Mouse (Mus musculus): ENCODE data around the gene Slc6a16.

Gene Slc6a16

GRCm38 (mm10) chr7:45313495-45313894, 72.6 kb downstream of the Slc6a16 start:
- DNase-seq, result no peak

- DNase-seq, result no peak
Observed at GRCm38 (mm10) chr7:45315182-45315701, 74.4 kb downstream of the Slc6a16 start.

- DNase-seq, result no peak
Observed at GRCm38 (mm10) chr7:45316536-45316935, 75.7 kb downstream of the Slc6a16 start.

- DNase-seq, result no peak
Observed at GRCm38 (mm10) chr7:45322245-45322644, 81.4 kb downstream of the Slc6a16 start.
